Mouse (Mus musculus) megakaryocyte, embryonic 14.5 days (primary cell): ENCODE measurements around the gene St6galnac3.

ENCODE experiments used
- FLI1 ChIP-seq: IDR thresholded peaks from 2 replicates; pipeline ENCODE4 v1.6.1; 2012; ENCODE audit warnings: low read length, inconsistent platforms, mixed read lengths
- GATA1 ChIP-seq: IDR thresholded peaks from 3 replicates; pipeline ENCODE4 v1.6.1; 2012; ENCODE audit warnings: mixed read lengths, low read length, inconsistent platforms, borderline replicate concordance

DNA sequence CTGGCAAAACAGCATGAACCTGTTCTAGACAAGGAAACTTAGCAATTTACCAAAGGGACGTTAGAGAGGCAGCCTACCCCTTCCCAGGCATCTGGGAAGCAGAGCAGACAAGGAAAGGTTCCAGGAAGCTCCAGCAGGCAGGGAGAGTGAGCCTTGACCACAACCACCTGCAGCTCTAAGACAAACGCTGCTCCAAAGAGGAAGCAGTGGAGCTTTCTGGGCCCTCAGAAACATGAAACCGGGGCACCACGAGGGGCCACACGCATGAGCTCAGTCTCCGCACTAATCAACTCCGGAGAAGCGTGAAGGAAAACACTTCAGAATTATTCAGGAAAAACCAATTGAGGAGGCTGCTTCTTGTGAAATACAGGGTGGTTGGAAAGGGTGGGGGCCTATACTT lies 108.1 kb downstream of the St6galnac3 start:
- no peak for TF ChIP-seq GATA1
- no peak for TF ChIP-seq FLI1
